Mouse (Mus musculus) limb, embryonic 14.5 days (tissue): Measurements from ENCODE around the gene Lifr. TPM values are rescaled to one million over a fixed set of nuclear protein-coding genes. Genes with fewer than 3 reads are reported as not detected.

Experiments used
- ATAC-seq: fragments of 200-750 bp; cut with Nextera tagmentation; 2 replicates; pipeline ENCODE4 v1.8.0; 2017; ENCODE audit warnings: low read depth, moderate number of reproducible peaks, moderate TSS enrichment; ENCODE audit not compliant: low FRiP score
- DNase-seq: peaks from one replicate; pipeline ENCODE4 v3.0.0-alpha.2; 2015; ENCODE audit warnings: low spot score
- H3K27ac ChIP-seq: fragments of 300-500 bp; sonication (generic); replicated peaks from 2 replicates; pipeline ENCODE4 v1.5.1; 2014; ENCODE audit warnings: low read depth, mild to moderate bottlenecking, low read length, moderate library complexity, mixed read lengths
- H3K27me3 ChIP-seq: fragments of 300-500 bp; sonication (generic); 2 replicates; pipeline ENCODE4 v1.6.1; 2014; ENCODE audit warnings: low read length, mixed read lengths; ENCODE audit not compliant: control insufficient read depth, insufficient read depth
- H3K36me3 ChIP-seq: fragments of 300-500 bp; sonication (generic); 2 replicates; pipeline ENCODE4 v1.6.1; 2014; ENCODE audit warnings: mild to moderate bottlenecking, low read length, moderate library complexity, mixed read lengths; ENCODE audit not compliant: control insufficient read depth, insufficient read depth
- H3K4me1 ChIP-seq: fragments of 300-500 bp; sonication (generic); 2 replicates; pipeline ENCODE4 v1.6.1; 2014; ENCODE audit warnings: antibody characterized with exemption, low read length, mixed read lengths; ENCODE audit not compliant: control insufficient read depth, insufficient read depth
- H3K4me2 ChIP-seq: fragments of 300-500 bp; sonication (generic); replicated peaks from 2 replicates; pipeline ENCODE4 v1.6.1; 2014; ENCODE audit warnings: low read depth, mild to moderate bottlenecking, low read length, moderate library complexity; ENCODE audit not compliant: severe bottlenecking
- H3K4me3 ChIP-seq: fragments of 300-500 bp; sonication (generic); replicated peaks from 2 replicates; pipeline ENCODE4 v1.5.1; 2014; ENCODE audit warnings: low read length
- H3K9ac ChIP-seq: fragments of 300-500 bp; sonication (generic); 2 replicates; pipeline ENCODE4 v1.6.1; 2014; ENCODE audit warnings: mild to moderate bottlenecking, low read depth, low read length, moderate library complexity; ENCODE audit not compliant: severe bottlenecking
- H3K9me3 ChIP-seq: fragments of 300-500 bp; sonication (generic); 2 replicates; pipeline ENCODE4 v1.6.1; 2016; ENCODE audit warnings: low read length; ENCODE audit not compliant: control insufficient read depth
- POLR2A ChIP-seq: fragments of 200-500 bp; IDR thresholded peaks from 2 replicates; pipeline ENCODE4 v1.8.0; 2012; ENCODE audit warnings: inconsistent platforms, mild to moderate bottlenecking, moderate library complexity, borderline replicate concordance; ENCODE audit not compliant: insufficient read depth, insufficient read length; ENCODE audit errors: extremely low read depth
- WGBS: fragments of 180-500 bp; shearing (Covaris S2); extraction: QIAGEN DNeasy Blood & Tissue Kit; methylation state at CpG from one replicate; pipeline ENCODE4 v1.1.7; 2014; 5-methylcytosine and 5-hydroxymethylcytosine counted together
- polyA plus RNA-seq, 2 experiments: library from polyadenylated mRNA; depleted of rRNA in 1 of 2; stranded (reverse) in 1 of 2; unstranded in 1 of 2; fragments of >200 nt; fragmentation: Nextera tagmentation in 1 of 2; extraction: Ambion mirVana in 1 of 2; gene quantifications; 2 replicates each; pipeline versions ENCODE4 v1.2.1 to v1.2.3; 2012 to 2014

Gene Lifr
- polyA plus RNA-seq, 2 experiments: 15.7 to 25.2 TPM

DNA sequence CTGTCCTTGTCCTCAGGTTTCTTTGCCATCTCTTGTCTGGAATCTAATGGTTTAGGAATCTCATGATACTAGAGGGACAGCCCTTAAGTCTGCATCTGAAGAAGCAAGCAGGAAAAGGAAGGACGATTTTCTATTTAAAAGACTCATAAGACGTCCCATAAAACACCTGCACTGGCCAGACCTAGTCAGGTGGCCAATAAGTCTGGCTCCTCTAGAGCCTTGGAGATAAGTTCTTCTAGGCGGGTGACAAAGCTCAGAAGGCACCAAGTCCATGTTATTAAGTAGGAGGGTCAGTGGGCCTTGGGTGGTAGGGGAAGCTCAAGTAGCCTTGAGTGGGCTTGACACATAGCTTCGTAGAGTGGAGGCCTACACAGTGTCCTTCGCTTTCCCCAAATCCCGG is 67.2 kb downstream of the Lifr start:
- TF ChIP-seq POLR2A: no peak
- Histone ChIP-seq H3K9me3 (no peaks in the 10 kb centered on the region), H3K27me3 (no peaks in the 10 kb centered on the region), H3K4me1 (0 out of 2 replicates have a peak, but pooled peaks cover under 1% of the 10 kb centered on the region), H3K27ac (no peak overlapping the region), H3K4me3 (no peak overlapping the region), H3K4me2 (no peak overlapping the region), H3K9ac (no peak overlapping the region), H3K36me3 (peaks cover 18% of the 10 kb centered on the region)
- 91% methylated on average over 6 of the region's 6 CpGs for WGBS
- ATAC-seq (no peak), DNase-seq (no peak)

DNA sequence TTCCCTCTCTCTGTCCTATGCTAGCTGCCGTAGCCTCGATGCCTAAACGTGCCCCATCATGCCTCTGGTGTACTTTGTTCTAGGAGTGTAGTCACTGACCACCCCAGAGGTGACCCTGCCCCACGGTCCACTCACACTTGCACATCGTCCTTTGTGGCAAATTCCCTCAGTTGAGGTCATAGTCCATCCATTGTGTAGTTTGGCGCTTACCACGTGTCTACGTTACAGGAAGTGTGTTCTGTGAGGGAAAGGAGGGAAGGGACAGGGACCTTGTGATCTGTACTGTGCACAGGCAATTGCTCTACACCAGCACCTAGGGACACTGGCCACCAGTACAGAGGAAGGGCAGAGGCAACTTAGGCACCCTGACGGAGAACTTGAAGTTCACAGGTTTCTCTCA is 69.5 kb downstream of the Lifr start:
- Histone ChIP-seq H3K4me1 (0 out of 2 replicates have a peak, but pooled peaks cover 3% of the 10 kb centered on the region), H3K36me3 (peaks cover 21% of the 10 kb centered on the region), H3K9ac (no peak overlapping the region), H3K9me3 (no peaks in the 10 kb centered on the region), H3K27ac (no peak overlapping the region), H3K4me3 (no peak overlapping the region), H3K4me2 (no peak overlapping the region), H3K27me3 (no peaks in the 10 kb centered on the region)
- no peak for TF ChIP-seq POLR2A
- DNase-seq (no peak), ATAC-seq (no peak)
- WGBS: 93% methylated on average over 9 of the region's 9 CpGs

DNA sequence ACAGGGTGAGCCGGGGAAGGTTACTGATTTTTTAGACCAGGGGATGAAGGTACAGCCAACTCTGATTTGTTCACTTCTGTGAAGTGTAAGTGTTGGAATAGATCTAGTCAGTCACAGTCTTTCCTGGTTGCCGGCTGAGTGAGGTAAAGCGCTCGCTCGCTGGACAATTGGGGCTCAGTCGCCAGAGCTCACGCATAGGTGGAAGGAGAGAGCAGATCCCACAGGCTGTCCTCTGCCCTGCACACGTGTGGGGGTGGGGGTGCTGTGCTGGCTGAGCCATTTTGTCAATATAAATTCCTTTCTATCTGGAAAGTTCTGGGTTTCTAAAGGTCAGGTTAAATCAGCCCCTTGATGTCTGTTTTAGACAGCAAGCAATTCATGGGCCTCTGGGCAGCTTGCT is 69.9 kb downstream of the Lifr start:
- H3K9ac ChIP-seq: no peak overlapping the region
- H3K4me1 ChIP-seq: peaks cover 3% of the 10 kb centered on the region; the same call in 1 of the 2 replicates
- no peak overlapping the region for H3K4me2 ChIP-seq
- no peak for ATAC-seq
- no peaks in the 10 kb centered on the region for H3K9me3 ChIP-seq
- no peak overlapping the region for H3K27ac ChIP-seq
- no peak overlapping the region for H3K4me3 ChIP-seq
- no peaks in the 10 kb centered on the region for H3K27me3 ChIP-seq
- TF ChIP-seq POLR2A: no peak
- no peak for DNase-seq
- peaks cover 21% of the 10 kb centered on the region for H3K36me3 ChIP-seq
- WGBS: 85% methylated on average over 8 of the region's 8 CpGs

DNA sequence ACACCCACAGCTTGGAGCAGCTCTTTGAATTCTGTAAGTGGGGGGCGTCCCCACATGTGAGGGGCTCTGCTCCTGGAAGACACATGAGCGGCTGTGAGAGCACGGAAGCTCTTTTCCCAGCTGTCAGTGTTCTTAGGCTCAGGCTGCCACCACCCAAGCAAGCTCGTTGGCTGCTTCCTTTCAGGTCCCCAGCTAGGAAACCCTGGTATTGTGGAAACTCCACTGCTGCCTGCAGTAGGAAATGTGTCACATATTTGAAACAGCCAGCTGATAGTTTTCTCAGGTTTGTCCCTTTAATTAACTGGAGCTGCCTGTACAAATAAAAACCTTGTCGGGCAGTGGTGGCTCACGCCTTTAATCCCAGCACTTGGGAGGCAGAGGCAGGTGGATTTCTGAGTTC is 73.4 kb downstream of the Lifr start:
- Histone ChIP-seq H3K27me3 (no peaks in the 10 kb centered on the region), H3K36me3 (peaks cover 34% of the 10 kb centered on the region), H3K27ac (no peak overlapping the region), H3K4me3 (no peak overlapping the region), H3K9me3 (no peaks in the 10 kb centered on the region), H3K4me1 (peaks cover 3% of the 10 kb centered on the region; the same call in 1 of the 2 replicates), H3K4me2 (no peak overlapping the region), H3K9ac (no peak overlapping the region)
- ATAC-seq (no peak), DNase-seq (no peak)
- no peak for TF ChIP-seq POLR2A
- WGBS: 59% methylated on average over 6 of the region's 6 CpGs

DNA sequence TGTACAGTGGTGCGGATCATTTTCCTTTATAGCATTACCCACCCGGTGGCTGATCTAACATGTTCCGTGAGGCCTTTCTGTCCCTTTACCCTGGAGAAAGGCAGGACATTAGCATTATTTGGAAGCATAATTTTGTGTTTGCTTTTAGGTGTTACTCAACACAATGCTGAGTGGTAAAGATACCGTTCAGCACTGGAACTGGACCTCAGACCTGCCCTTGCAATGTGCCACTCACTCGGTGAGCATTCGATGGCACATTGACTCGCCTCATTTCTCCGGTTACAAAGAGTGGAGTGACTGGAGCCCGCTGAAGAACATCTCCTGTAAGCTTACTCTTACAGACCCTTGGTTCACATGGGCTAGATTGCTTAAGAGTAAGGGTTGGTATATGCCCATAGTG is 76.3 kb downstream of the Lifr start:
- Histone ChIP-seq H3K9me3 (no peaks in the 10 kb centered on the region), H3K9ac (no peak overlapping the region), H3K36me3 (peaks cover 34% of the 10 kb centered on the region), H3K27me3 (no peaks in the 10 kb centered on the region), H3K27ac (no peak overlapping the region), H3K4me2 (no peak overlapping the region), H3K4me3 (no peak overlapping the region), H3K4me1 (peaks cover 3% of the 10 kb centered on the region; the same call in 1 of the 2 replicates)
- no peak for TF ChIP-seq POLR2A
- DNase-seq (no peak), ATAC-seq (no peak)
- 92% methylated on average over 9 of the region's 9 CpGs for WGBS

DNA sequence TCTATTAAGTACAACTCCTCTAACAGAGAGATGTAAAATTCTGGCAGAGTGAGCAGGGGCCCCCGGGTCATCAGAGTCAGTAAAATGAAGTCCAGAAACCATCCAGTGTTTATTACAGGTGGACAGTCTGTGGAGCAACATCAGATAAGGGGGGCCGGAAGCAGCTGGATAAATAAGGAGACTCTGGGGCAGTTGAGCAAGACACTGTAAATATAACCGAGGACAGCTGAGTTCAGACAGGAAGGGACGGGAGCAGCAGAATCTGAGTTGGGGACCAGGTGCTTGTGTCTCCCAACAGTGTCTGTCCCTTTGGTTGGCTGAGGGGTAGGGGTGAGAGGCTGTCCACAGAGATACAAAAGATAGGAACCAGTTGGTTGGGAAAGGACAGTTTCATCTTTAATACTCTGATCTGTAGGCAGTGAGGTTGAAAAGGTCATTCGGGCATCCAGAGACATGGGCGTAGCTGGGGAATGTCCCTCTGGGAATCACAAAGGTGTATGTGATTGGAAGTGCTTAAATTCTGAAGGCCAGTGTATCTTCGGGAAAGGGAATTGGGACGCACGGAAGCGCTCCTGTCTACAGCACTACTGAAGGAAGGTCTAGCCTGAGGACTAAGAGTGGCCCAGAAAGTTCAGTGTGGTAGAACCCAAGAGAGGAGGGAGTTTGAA is 77.0 kb downstream of the Lifr start:
- no peak overlapping the region for H3K27ac ChIP-seq
- DNase-seq (no peak), ATAC-seq (no peak)
- peaks cover 3% of the 10 kb centered on the region; the same call in 1 of the 2 replicates for H3K4me1 ChIP-seq
- no peak overlapping the region for H3K9ac ChIP-seq
- H3K27me3 ChIP-seq: no peaks in the 10 kb centered on the region
- H3K4me3 ChIP-seq: no peak overlapping the region
- no peak for TF ChIP-seq POLR2A
- 86% methylated on average over 10 of the region's 10 CpGs for WGBS
- H3K9me3 ChIP-seq: no peaks in the 10 kb centered on the region
- peaks cover 31% of the 10 kb centered on the region for H3K36me3 ChIP-seq
- H3K4me2 ChIP-seq: no peak overlapping the region
